Mouse (Mus musculus) liver, embryonic 11.5 days (tissue): Measurements from ENCODE around the gene H2-DMb1. TPM values are rescaled to one million over a fixed set of nuclear protein-coding genes. Genes with fewer than 3 reads are reported as not detected.

Experiments used
- ATAC-seq: fragments of 200-750 bp; cut with Nextera tagmentation; replicated peaks from 2 replicates; pipeline ENCODE4 v1.8.0; 2017; ENCODE audit warnings: moderate number of reproducible peaks, mild to moderate bottlenecking, moderate TSS enrichment, moderate library complexity; ENCODE audit not compliant: low FRiP score
- DNase-seq: peaks from one replicate; pipeline ENCODE4 v3.0.0-alpha.2; 2017; ENCODE audit warnings: low spot score
- H3K27ac ChIP-seq: fragments of 300-500 bp; sonication (generic); 2 replicates; pipeline ENCODE4 v1.5.1; 2014; ENCODE audit warnings: mild to moderate bottlenecking, low read depth, low read length, control low read depth
- H3K27me3 ChIP-seq: fragments of 300-500 bp; sonication (generic); replicated peaks from 2 replicates; pipeline ENCODE4 v1.6.1; 2014; ENCODE audit warnings: low read length, mixed read lengths; ENCODE audit not compliant: control insufficient read depth, insufficient read depth
- H3K36me3 ChIP-seq: fragments of 300-500 bp; sonication (generic); 2 replicates; pipeline ENCODE4 v1.6.1; 2014; ENCODE audit warnings: mild to moderate bottlenecking, low read length, moderate library complexity, mixed read lengths; ENCODE audit not compliant: control insufficient read depth, insufficient read depth
- H3K4me1 ChIP-seq: fragments of 300-500 bp; sonication (generic); replicated peaks from 2 replicates; pipeline ENCODE4 v1.6.1; 2014; ENCODE audit warnings: low read length, mixed read lengths; ENCODE audit not compliant: control insufficient read depth, insufficient read depth
- H3K4me2 ChIP-seq: fragments of 300-500 bp; sonication (generic); 2 replicates; pipeline ENCODE4 v1.6.1; 2014; ENCODE audit warnings: mild to moderate bottlenecking, control low read depth, moderate library complexity
- H3K4me3 ChIP-seq: fragments of 300-500 bp; sonication (generic); 2 replicates; pipeline ENCODE4 v1.5.1; 2014; ENCODE audit warnings: low read depth, low read length, control low read depth
- H3K9ac ChIP-seq: fragments of 300-500 bp; sonication (generic); 2 replicates; pipeline ENCODE4 v1.6.1; 2014; ENCODE audit warnings: low read depth, low read length, control low read depth
- H3K9me3 ChIP-seq: fragments of 300-500 bp; sonication (generic); 2 replicates; pipeline ENCODE4 v1.6.1; 2016; ENCODE audit warnings: low read length, inconsistent platforms, mixed read lengths; ENCODE audit not compliant: control insufficient read depth
- WGBS: fragments of 180-500 bp; shearing (Covaris S2); extraction: QIAGEN DNeasy Blood & Tissue Kit; methylation state at CpG from one replicate; pipeline ENCODE4 v1.1.7; 2014; 5-methylcytosine and 5-hydroxymethylcytosine counted together
- polyA plus RNA-seq: library from polyadenylated mRNA; unstranded; fragments of >200 nt; fragmentation: Nextera tagmentation; extraction: Ambion mirVana; gene quantifications from 2 replicates; pipeline ENCODE4 v1.2.1, GENCODE M21; 2014

The H2-DMb1 gene
- 0.19 and 0.43 TPM in 2 replicates for polyA plus RNA-seq

- Histone ChIP-seq H3K9me3 (no peaks in the 10 kb centered on the region), H3K4me2 (no peak within 1 kb of the TSS), H3K4me3 (no peak within 1 kb of the TSS), H3K9ac (no peak within 1 kb of the TSS), H3K27me3 (0 out of 2 replicates have a peak, but pooled peaks cover under 1% of the 10 kb centered on the region), H3K4me1 (no peaks in the 10 kb centered on the region), H3K27ac (no peak within 1 kb of the TSS), H3K36me3 (no peaks in the 10 kb centered on the region)
- ATAC-seq (no peak), DNase-seq (no peak)
- WGBS, result 64% methylated on average over 4 of the region's 4 CpGs
Measured at GRCm38 (mm10) chr17:34152923-34153322, at the start of gene H2-DMb1. Gene H2-DMb1 (plus strand): TSS chr17:34153072.

- no peak overlapping the region for H3K9ac ChIP-seq
- H3K9me3 ChIP-seq, result no peaks in the 10 kb centered on the region
- DNase-seq, result no peak
- no peaks in the 10 kb centered on the region; the same call in 1 of the 2 replicates for H3K4me1 ChIP-seq
- no peak overlapping the region for H3K4me2 ChIP-seq
- WGBS, result 81% methylated on average over 9 of the region's 9 CpGs
- H3K27me3 ChIP-seq, result no peaks in the 10 kb centered on the region; the same call in 1 of the 2 replicates
- no peak overlapping the region for H3K27ac ChIP-seq
- 0 out of 2 replicates have a peak, but pooled peaks cover 4% of the 10 kb centered on the region for H3K36me3 ChIP-seq
- no peak overlapping the region for H3K4me3 ChIP-seq
- ATAC-seq, result no peak
Measured at GRCm38 (mm10) chr17:34104804-34105203, 48.1 kb upstream of the H2-DMb1 start.

- DNase-seq, result no peak
- no peak overlapping the region for H3K4me2 ChIP-seq
- H3K4me1 ChIP-seq, result no peaks in the 10 kb centered on the region; the same call in 1 of the 2 replicates
- no peak for ATAC-seq
- H3K4me3 ChIP-seq, result no peak overlapping the region
- H3K9me3 ChIP-seq, result no peaks in the 10 kb centered on the region
- no peak overlapping the region for H3K27ac ChIP-seq
- 80% methylated on average over 7 of the region's 7 CpGs for WGBS
- H3K27me3 ChIP-seq, result no peaks in the 10 kb centered on the region
- no peak overlapping the region for H3K9ac ChIP-seq
- H3K36me3 ChIP-seq, result peaks cover 10% of the 10 kb centered on the region
Measured at GRCm38 (mm10) chr17:34106555-34106954, 46.3 kb upstream of the H2-DMb1 start.

GRCm38 (mm10) chr17:34107109-34107867 lies 45.6 kb upstream of the H2-DMb1 start:
- DNase-seq (no peak), ATAC-seq (no peak)
- 79% methylated on average over 7 of the region's 7 CpGs for WGBS
- Histone ChIP-seq H3K9ac (no peak overlapping the region), H3K9me3 (no peaks in the 10 kb centered on the region), H3K27me3 (no peaks in the 10 kb centered on the region), H3K4me1 (no peaks in the 10 kb centered on the region), H3K36me3 (peaks cover 18% of the 10 kb centered on the region), H3K4me3 (no peak overlapping the region), H3K4me2 (no peak overlapping the region), H3K27ac (no peak overlapping the region)

- H3K27ac ChIP-seq, result no peak overlapping the region
- H3K27me3 ChIP-seq, result no peaks in the 10 kb centered on the region
- WGBS, result 77% methylated on average over 5 of the region's 6 CpGs
- no peaks in the 10 kb centered on the region for H3K9me3 ChIP-seq
- H3K9ac ChIP-seq, result no peak overlapping the region
- H3K4me3 ChIP-seq, result no peak overlapping the region
- H3K36me3 ChIP-seq, result peaks cover 29% of the 10 kb centered on the region
- ATAC-seq (no peak), DNase-seq (no peak)
- H3K4me2 ChIP-seq, result no peak overlapping the region
- H3K4me1 ChIP-seq, result no peaks in the 10 kb centered on the region
Measured at GRCm38 (mm10) chr17:34108460-34108859, 44.4 kb upstream of the H2-DMb1 start.

GRCm38 (mm10) chr17:34109038-34109805 lies 43.6 kb upstream of the H2-DMb1 start:
- 80% methylated on average over 14 of the region's 14 CpGs for WGBS
- no peaks in the 10 kb centered on the region for H3K27me3 ChIP-seq
- no peaks in the 10 kb centered on the region for H3K9me3 ChIP-seq
- H3K4me2 ChIP-seq, result no peak overlapping the region
- H3K4me1 ChIP-seq, result no peaks in the 10 kb centered on the region
- DNase-seq (no peak), ATAC-seq (no peak)
- H3K4me3 ChIP-seq, result no peak overlapping the region
- peaks cover 37% of the 10 kb centered on the region for H3K36me3 ChIP-seq
- no peak overlapping the region for H3K9ac ChIP-seq
- H3K27ac ChIP-seq, result no peak overlapping the region

GRCm38 (mm10) chr17:34109806-34110195 lies 43.1 kb upstream of the H2-DMb1 start:
- 74% methylated on average over 3 of the region's 3 CpGs for WGBS

GRCm38 (mm10) chr17:34110309-34110708 lies 42.6 kb upstream of the H2-DMb1 start:
- H3K36me3 ChIP-seq, result peaks cover 48% of the 10 kb centered on the region
- no peaks in the 10 kb centered on the region for H3K9me3 ChIP-seq
- H3K4me2 ChIP-seq, result no peak overlapping the region
- WGBS, result 71% methylated on average over 8 of the region's 8 CpGs
- H3K4me1 ChIP-seq, result no peaks in the 10 kb centered on the region
- peak overlapping the region; percentile 45; the same call in 1 of the 2 replicates for H3K27ac ChIP-seq
- H3K27me3 ChIP-seq, result no peaks in the 10 kb centered on the region
- no peak overlapping the region for H3K4me3 ChIP-seq
- H3K9ac ChIP-seq, result no peak overlapping the region
- DNase-seq (no peak), ATAC-seq (no peak)

More at GRCm38 (mm10) chr17:34109806-34110195, 43.1 kb upstream of the H2-DMb1 start:
- no peak for ATAC-seq
- Histone ChIP-seq H3K9ac (no peak overlapping the region), H3K27me3 (no peaks in the 10 kb centered on the region), H3K36me3 (peaks cover 43% of the 10 kb centered on the region), H3K9me3 (no peaks in the 10 kb centered on the region), H3K4me2 (no peak overlapping the region), H3K4me3 (no peak overlapping the region), H3K27ac (peak overlapping the region; percentile 45; the same call in 1 of the 2 replicates), H3K4me1 (no peaks in the 10 kb centered on the region)
- DNase-seq, result no peak
